Mouse (Mus musculus): ENCODE results near the gene Bhlhe40. TPM values are rescaled to one million over a fixed set of nuclear protein-coding genes. Genes with fewer than 3 reads are reported as not detected.

Bhlhe40 gene
- total and polyA plus RNA-seq, 3 experiments = 0.48 to 0.76 TPM; not detected in 1

GRCm38 (mm10) chr6:108672094-108672493 is 11.7 kb downstream of the Bhlhe40 start:
- no peaks in the 10 kb centered on the region for H3K9me3 ChIP-seq (replicated peaks)
- H3K27me3 ChIP-seq (ENCODE audit: insufficient read depth, low read length) = peaks cover 5% of the 10 kb centered on the region
- H3K36me3 ChIP-seq (replicated peaks) = no peaks in the 10 kb centered on the region
- no peaks in the 10 kb centered on the region for H3K4me1 ChIP-seq (ENCODE audit: insufficient read depth, low read depth, low read length)
- no peak overlapping the region for H3K4me3 ChIP-seq (ENCODE audit: low read depth, low read length)
- ATAC-seq (ENCODE audit: extremely low read depth, insufficient number of reproducible peaks, low FRiP score, poor library complexity, severe bottlenecking) (no peak), DNase-seq (ENCODE audit: low spot score) (no peak)
- no peak for TF ChIP-seq CTCF (IDR thresholded peaks at IDR 0.05; ENCODE audit: low read depth, low read length)
- no peak for TF ChIP-seq POLR2AphosphoS5 (IDR thresholded peaks at IDR 0.05; ENCODE audit: insufficient replicate concordance, low read depth, low read length)
- TF ChIP-seq GATA2 (IDR thresholded peaks at IDR 0.05; ENCODE audit: borderline replicate concordance, low read depth, low read length) = no peak
- no peak for TF ChIP-seq TAL1 (conservative IDR thresholded peaks at IDR 0.05; ENCODE audit: low read depth, low read length)
- no peak for TF ChIP-seq GATA1 (IDR thresholded peaks at IDR 0.05; ENCODE audit: borderline replicate concordance, low read length)

- TF ChIP-seq GATA2 (IDR thresholded peaks at IDR 0.05; ENCODE audit: borderline replicate concordance, low read depth, low read length) (no peak), POLR2AphosphoS5 (IDR thresholded peaks at IDR 0.05; ENCODE audit: insufficient replicate concordance, low read depth, low read length) (no peak), GATA1 (IDR thresholded peaks at IDR 0.05; ENCODE audit: borderline replicate concordance, low read length) (no peak), TAL1 (conservative IDR thresholded peaks at IDR 0.05; ENCODE audit: low read depth, low read length) (no peak), CTCF (IDR thresholded peaks at IDR 0.05; ENCODE audit: low read depth, low read length) (no peak)
- Histone ChIP-seq H3K27me3 (ENCODE audit: insufficient read depth, low read length) (no peaks in the 10 kb centered on the region; the same call in 1 of the 2 replicates), H3K4me3 (ENCODE audit: low read depth, low read length) (no peak overlapping the region), H3K9me3 (replicated peaks) (no peaks in the 10 kb centered on the region), H3K4me1 (ENCODE audit: insufficient read depth, low read depth, low read length) (no peaks in the 10 kb centered on the region), H3K36me3 (replicated peaks) (no peaks in the 10 kb centered on the region)
- ATAC-seq (ENCODE audit: extremely low read depth, insufficient number of reproducible peaks, low FRiP score, poor library complexity, severe bottlenecking) (no peak), DNase-seq (ENCODE audit: low spot score) (no peak)
Measured at GRCm38 (mm10) chr6:108674221-108674620, 13.8 kb downstream of the Bhlhe40 start.

- no peaks in the 10 kb centered on the region for H3K27me3 ChIP-seq (ENCODE audit: insufficient read depth, low read length)
- no peaks in the 10 kb centered on the region for H3K4me1 ChIP-seq (ENCODE audit: insufficient read depth, low read depth, low read length)
- TF ChIP-seq GATA1 (IDR thresholded peaks at IDR 0.05; ENCODE audit: borderline replicate concordance, low read length) (no peak), GATA2 (IDR thresholded peaks at IDR 0.05; ENCODE audit: borderline replicate concordance, low read depth, low read length) (no peak), TAL1 (conservative IDR thresholded peaks at IDR 0.05; ENCODE audit: low read depth, low read length) (no peak), POLR2AphosphoS5 (IDR thresholded peaks at IDR 0.05; ENCODE audit: insufficient replicate concordance, low read depth, low read length) (no peak), CTCF (IDR thresholded peaks at IDR 0.05; ENCODE audit: low read depth, low read length) (no peak)
- H3K4me3 ChIP-seq (ENCODE audit: low read depth, low read length) = no peak overlapping the region
- H3K9me3 ChIP-seq (replicated peaks) = no peaks in the 10 kb centered on the region
- no peaks in the 10 kb centered on the region for H3K36me3 ChIP-seq (replicated peaks)
- ATAC-seq (ENCODE audit: extremely low read depth, insufficient number of reproducible peaks, low FRiP score, poor library complexity, severe bottlenecking) (no peak), DNase-seq (ENCODE audit: low spot score) (no peak)
Measured at GRCm38 (mm10) chr6:108676783-108677340, 16.4 kb downstream of the Bhlhe40 start.

- Histone ChIP-seq H3K9me3 (replicated peaks) (no peaks in the 10 kb centered on the region), H3K4me1 (ENCODE audit: insufficient read depth, low read depth, low read length) (no peaks in the 10 kb centered on the region), H3K36me3 (replicated peaks) (no peaks in the 10 kb centered on the region), H3K4me3 (ENCODE audit: low read depth, low read length) (no peak overlapping the region), H3K27me3 (ENCODE audit: insufficient read depth, low read length) (no peaks in the 10 kb centered on the region)
- ATAC-seq (ENCODE audit: extremely low read depth, insufficient number of reproducible peaks, low FRiP score, poor library complexity, severe bottlenecking) (no peak), DNase-seq (ENCODE audit: low spot score) (no peak)
- TF ChIP-seq GATA1 (IDR thresholded peaks at IDR 0.05; ENCODE audit: borderline replicate concordance, low read length) (no peak), POLR2AphosphoS5 (IDR thresholded peaks at IDR 0.05; ENCODE audit: insufficient replicate concordance, low read depth, low read length) (no peak), GATA2 (IDR thresholded peaks at IDR 0.05; ENCODE audit: borderline replicate concordance, low read depth, low read length) (no peak), CTCF (IDR thresholded peaks at IDR 0.05; ENCODE audit: low read depth, low read length) (no peak), TAL1 (conservative IDR thresholded peaks at IDR 0.05; ENCODE audit: low read depth, low read length) (no peak)
Measured at GRCm38 (mm10) chr6:108677697-108678096, 17.3 kb downstream of the Bhlhe40 start.

- ATAC-seq (ENCODE audit: extremely low read depth, insufficient number of reproducible peaks, low FRiP score, poor library complexity, severe bottlenecking) = no peak
- no peaks in the 10 kb centered on the region for H3K27me3 ChIP-seq (ENCODE audit: insufficient read depth, low read length)
- H3K4me1 ChIP-seq (ENCODE audit: insufficient read depth, low read depth, low read length) = no peaks in the 10 kb centered on the region
- no peaks in the 10 kb centered on the region for H3K9me3 ChIP-seq (replicated peaks)
- H3K36me3 ChIP-seq (replicated peaks) = no peaks in the 10 kb centered on the region
- TF ChIP-seq TAL1 (conservative IDR thresholded peaks at IDR 0.05; ENCODE audit: low read depth, low read length) = no peak
- no peak for TF ChIP-seq CTCF (IDR thresholded peaks at IDR 0.05; ENCODE audit: low read depth, low read length)
- TF ChIP-seq GATA1 (IDR thresholded peaks at IDR 0.05; ENCODE audit: borderline replicate concordance, low read length) = no peak
- TF ChIP-seq GATA2 (IDR thresholded peaks at IDR 0.05; ENCODE audit: borderline replicate concordance, low read depth, low read length) = no peak
- TF ChIP-seq POLR2AphosphoS5 (IDR thresholded peaks at IDR 0.05; ENCODE audit: insufficient replicate concordance, low read depth, low read length) = no peak
- no peak overlapping the region for H3K4me3 ChIP-seq (ENCODE audit: low read depth, low read length)
- DNase-seq (ENCODE audit: low spot score) = no peak
Measured at GRCm38 (mm10) chr6:108678227-108678626, 17.8 kb downstream of the Bhlhe40 start.

GRCm38 (mm10) chr6:108680503-108680902 is 20.1 kb downstream of the Bhlhe40 start:
- no peaks in the 10 kb centered on the region for H3K4me1 ChIP-seq (ENCODE audit: insufficient read depth, low read depth, low read length)
- no peaks in the 10 kb centered on the region for H3K27me3 ChIP-seq (ENCODE audit: insufficient read depth, low read length)
- TF ChIP-seq POLR2AphosphoS5 (IDR thresholded peaks at IDR 0.05; ENCODE audit: insufficient replicate concordance, low read depth, low read length) = no peak
- TF ChIP-seq GATA2 (IDR thresholded peaks at IDR 0.05; ENCODE audit: borderline replicate concordance, low read depth, low read length) = no peak
- no peak for TF ChIP-seq TAL1 (conservative IDR thresholded peaks at IDR 0.05; ENCODE audit: low read depth, low read length)
- TF ChIP-seq CTCF (IDR thresholded peaks at IDR 0.05; ENCODE audit: low read depth, low read length) = no peak
- no peak for TF ChIP-seq GATA1 (IDR thresholded peaks at IDR 0.05; ENCODE audit: borderline replicate concordance, low read length)
- H3K36me3 ChIP-seq (replicated peaks) = no peaks in the 10 kb centered on the region
- no peaks in the 10 kb centered on the region for H3K9me3 ChIP-seq (replicated peaks)
- H3K4me3 ChIP-seq (ENCODE audit: low read depth, low read length) = no peak overlapping the region
- ATAC-seq (ENCODE audit: extremely low read depth, insufficient number of reproducible peaks, low FRiP score, poor library complexity, severe bottlenecking) (no peak), DNase-seq (ENCODE audit: low spot score) (no peak)

All from G1E (cell line).